Mouse (Mus musculus) kidney, adult 2 months (tissue): ENCODE measurements around the gene C2cd6. TPM values are rescaled to one million over a fixed set of nuclear protein-coding genes. Genes with fewer than 3 reads are reported as not detected.

Source experiments
- DNase-seq: peaks from one replicate; pipeline ENCODE4 v3.0.0; 2021
- H3K27ac ChIP-seq: fragments of 200-500 bp; 2 replicates; pipeline ENCODE4 v1.5.1; 2012; ENCODE audit warnings: low read depth, low read length, control low read depth, inconsistent platforms; ENCODE audit not compliant: insufficient read depth
- H3K27me3 ChIP-seq: fragments of 200-500 bp; replicated peaks from 2 replicates; pipeline ENCODE4 v1.6.1; 2012; ENCODE audit warnings: mild to moderate bottlenecking, moderate library complexity, low read length, inconsistent platforms; ENCODE audit not compliant: control insufficient read depth, insufficient read depth
- H3K36me3 ChIP-seq: fragments of 200-500 bp; 2 replicates; pipeline ENCODE4 v1.6.1; 2012; ENCODE audit warnings: mild to moderate bottlenecking, moderate library complexity, low read length, inconsistent platforms; ENCODE audit not compliant: control insufficient read depth, insufficient read depth
- H3K4me1 ChIP-seq: fragments of 200-500 bp; 2 replicates; pipeline ENCODE4 v1.6.1; 2011; ENCODE audit warnings: low read length; ENCODE audit not compliant: control insufficient read depth, insufficient read depth
- H3K4me3 ChIP-seq: fragments of 200-500 bp; 2 replicates; pipeline ENCODE4 v1.5.1; 2011; ENCODE audit warnings: mild to moderate bottlenecking, low read depth, low read length, control low read depth; ENCODE audit not compliant: insufficient read depth
- CTCF ChIP-seq: fragments of 200-500 bp; conservative IDR thresholded peaks from 2 replicates; pipeline ENCODE4 v1.5.1; 2011; ENCODE audit warnings: low read depth, mild to moderate bottlenecking, control low read depth, low read length, moderate library complexity, mixed read lengths; ENCODE audit not compliant: insufficient read depth, insufficient read length
- POLR2A ChIP-seq: fragments of 200-500 bp; IDR thresholded peaks from one replicate; pipeline ENCODE4 v1.6.1; 2011; ENCODE audit warnings: low read depth, low read length, control low read depth
- WGBS: fragments of 180-500 bp; shearing (Covaris S2); methylation state at CpG from one replicate; pipeline ENCODE4 v1.1.7; 2018; 5-methylcytosine and 5-hydroxymethylcytosine counted together
- polyA plus RNA-seq: library from polyadenylated mRNA; depleted of rRNA; stranded (reverse); fragments of >200 nt; gene quantifications from 2 replicates; pipeline ENCODE4 v1.2.3, GENCODE M21; 2012; rRNA removed

C2cd6 gene
- 0.06 TPM in 1 of 2 replicates, not detected in the other for polyA plus RNA-seq

- no peaks in the 10 kb centered on the region for H3K36me3 ChIP-seq
- TF ChIP-seq CTCF, result no peak
- 90% methylated on average over 19 of the region's 19 CpGs for WGBS
- no peaks in the 10 kb centered on the region; the same call in 1 of the 2 replicates for H3K27me3 ChIP-seq
- no peak within 1 kb of the TSS for H3K27ac ChIP-seq
- no peak within 1 kb of the TSS for H3K4me3 ChIP-seq
- no peak for DNase-seq
- no peaks in the 10 kb centered on the region for H3K4me1 ChIP-seq
Measured at GRCm38 (mm10) chr1:59094705-59095104, at the start of gene C2cd6. TSS of gene C2cd6 (minus strand) at chr1:59094900.

GRCm38 (mm10) chr1:59142809-59143208, 48.1 kb upstream of the C2cd6 start:
- Histone ChIP-seq H3K36me3 (no peaks in the 10 kb centered on the region), H3K27ac (no peak overlapping the region), H3K4me3 (no peak overlapping the region), H3K4me1 (no peaks in the 10 kb centered on the region), H3K27me3 (no peaks in the 10 kb centered on the region)
- TF ChIP-seq POLR2A (no peak), CTCF (peak; percentile 76)
- DNase-seq, result peak; percentile 82

- Histone ChIP-seq H3K4me1 (no peaks in the 10 kb centered on the region), H3K4me3 (no peak overlapping the region), H3K27ac (no peak overlapping the region), H3K36me3 (no peaks in the 10 kb centered on the region), H3K27me3 (no peaks in the 10 kb centered on the region)
- 73% methylated on average over 5 of the region's 5 CpGs for WGBS
- no peak for TF ChIP-seq POLR2A
- no peak for TF ChIP-seq CTCF
- DNase-seq, result no peak
Measured at GRCm38 (mm10) chr1:59134419-59134818, 39.7 kb upstream of the C2cd6 start.

- Histone ChIP-seq H3K27ac (no peak overlapping the region), H3K27me3 (no peaks in the 10 kb centered on the region), H3K4me3 (no peak overlapping the region), H3K4me1 (no peaks in the 10 kb centered on the region), H3K36me3 (no peaks in the 10 kb centered on the region)
- no peak for DNase-seq
- 49% methylated on average over 7 of the region's 7 CpGs for WGBS
- no peak for TF ChIP-seq CTCF
- TF ChIP-seq POLR2A, result no peak
Measured at GRCm38 (mm10) chr1:59128879-59129278, 34.2 kb upstream of the C2cd6 start.

- H3K27me3 ChIP-seq, result no peaks in the 10 kb centered on the region
Measured at GRCm38 (mm10) chr1:59125558-59125957, 30.9 kb upstream of the C2cd6 start.

GRCm38 (mm10) chr1:59119720-59120457, 25.2 kb upstream of the C2cd6 start, which contains the start of gene Tmem237:
TSS of gene Tmem237 (minus strand) at chr1:59120408.
- Histone ChIP-seq H3K27me3 (no peaks in the 10 kb centered on the region), H3K4me3 (peak within 1 kb of the TSS; percentile 79), H3K27ac (peak within 1 kb of the TSS; percentile 67), H3K4me1 (no peaks in the 10 kb centered on the region), H3K36me3 (no peaks in the 10 kb centered on the region)
- peak; percentile 95 for DNase-seq
- TF ChIP-seq CTCF (no peak), POLR2A (no peak)
- under 1% methylated on average over 74 of the region's 74 CpGs for WGBS

More at GRCm38 (mm10) chr1:59125558-59125957, 30.9 kb upstream of the C2cd6 start:
- Histone ChIP-seq H3K4me3 (no peak overlapping the region), H3K27ac (no peak overlapping the region), H3K36me3 (no peaks in the 10 kb centered on the region), H3K4me1 (no peaks in the 10 kb centered on the region)
- WGBS, result 81% methylated on average over 5 of the region's 5 CpGs
- TF ChIP-seq CTCF (no peak), POLR2A (no peak)
- DNase-seq, result no peak

- H3K36me3 ChIP-seq, result peaks cover 3% of the 10 kb centered on the region; the same call in 1 of the 2 replicates
- DNase-seq, result peak; percentile 68
- H3K4me1 ChIP-seq, result peaks cover 7% of the 10 kb centered on the region; the same call in 1 of the 2 replicates
- no peak overlapping the region for H3K4me3 ChIP-seq
- WGBS, result 66% methylated on average over 8 of the region's 8 CpGs
- H3K27ac ChIP-seq, result no peak overlapping the region
- no peaks in the 10 kb centered on the region for H3K27me3 ChIP-seq
- 0 out of 2 replicates have a peak, but pooled peaks have one; percentile 9 for TF ChIP-seq CTCF
- no peak for TF ChIP-seq POLR2A
Measured at GRCm38 (mm10) chr1:59110524-59110923, 15.8 kb upstream of the C2cd6 start.
